Mouse (Mus musculus): Measurements from ENCODE around the gene Prr19.
"Not testable (repeated sequence)": the region's sequence is repeated elsewhere in the genome, so short reads cannot be mapped to it uniquely, and the experiment has no call there.

Gene Prr19

DNA sequence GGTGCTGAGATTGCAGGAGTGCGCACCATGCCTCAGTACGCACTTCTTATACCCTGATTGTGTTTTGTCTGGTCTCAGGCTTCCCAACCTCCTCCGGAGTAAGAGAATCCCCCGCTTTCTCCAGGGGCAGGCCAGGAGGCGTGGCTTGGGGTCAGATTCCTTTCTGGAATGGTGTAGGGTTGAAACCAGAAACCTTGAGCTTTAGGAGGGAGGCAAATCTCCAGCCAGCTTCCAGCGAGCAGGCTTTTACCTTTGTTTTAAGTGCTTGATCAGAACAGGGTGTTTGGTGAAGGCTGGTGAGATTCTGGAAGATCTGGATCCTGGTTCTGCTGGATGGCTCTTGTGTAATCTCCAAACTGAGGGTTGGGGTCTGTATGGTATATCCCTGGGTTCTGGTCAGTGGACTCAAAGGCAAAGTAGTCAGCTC, 20.9 kb downstream of the Prr19 start:
- no peak for DNase-seq (ENCODE audit: low spot score)

- no peak for DNase-seq (ENCODE audit: low spot score)
Observed at GRCm38 (mm10) chr7:25323219-25323618, 22.0 kb downstream of the Prr19 start.

DNA sequence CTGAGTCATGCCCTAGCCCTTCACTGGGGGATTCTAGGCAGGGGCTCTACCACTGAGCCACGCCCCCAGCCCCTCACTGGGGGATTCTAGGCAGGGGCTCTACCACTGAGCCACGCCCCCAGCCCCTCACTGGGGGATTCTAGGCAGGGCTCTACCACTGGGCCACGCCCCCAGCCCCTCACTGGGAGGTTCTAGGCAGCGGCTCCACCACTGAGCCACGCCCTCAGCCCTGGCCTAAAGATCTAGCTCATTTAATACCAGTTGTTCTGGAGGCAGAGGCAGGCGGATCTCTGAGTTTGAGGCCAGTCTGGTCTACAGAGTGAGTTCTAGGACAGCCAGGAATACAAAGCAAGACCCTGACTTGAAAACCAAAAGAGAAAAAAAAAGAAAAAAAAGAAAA, 24.2 kb downstream of the Prr19 start:
- DNase-seq (ENCODE audit: low spot score) = not testable (repeated sequence)

DNA sequence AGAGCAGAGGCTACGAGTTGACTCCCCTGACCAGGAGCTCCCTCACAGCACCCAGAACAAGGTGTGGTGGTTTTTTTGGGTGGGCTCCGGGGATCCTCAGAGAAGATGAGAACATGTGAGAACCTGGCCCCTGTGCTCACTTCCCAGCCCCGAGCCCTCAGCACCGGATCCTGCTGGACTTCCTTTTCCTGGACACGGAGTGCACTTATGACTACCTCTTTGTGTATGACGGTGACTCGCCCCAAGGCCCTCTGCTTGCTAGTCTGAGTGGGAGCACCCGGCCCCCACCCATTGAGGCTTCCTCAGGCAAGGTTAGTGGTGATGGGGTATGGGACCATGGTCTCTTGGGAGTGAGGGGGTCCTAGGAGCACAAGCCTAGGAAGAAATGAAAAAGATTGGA, 25.0 kb downstream of the Prr19 start:
- DNase-seq (ENCODE audit: low spot score) = no peak

GRCm38 (mm10) chr7:25333596-25334307, 32.5 kb downstream of the Prr19 start:
- DNase-seq (ENCODE audit: low spot score) = peak; percentile 50

GRCm38 (mm10) chr7:25334472-25334871, 33.3 kb downstream of the Prr19 start:
- DNase-seq (ENCODE audit: low spot score) = no peak

DNA sequence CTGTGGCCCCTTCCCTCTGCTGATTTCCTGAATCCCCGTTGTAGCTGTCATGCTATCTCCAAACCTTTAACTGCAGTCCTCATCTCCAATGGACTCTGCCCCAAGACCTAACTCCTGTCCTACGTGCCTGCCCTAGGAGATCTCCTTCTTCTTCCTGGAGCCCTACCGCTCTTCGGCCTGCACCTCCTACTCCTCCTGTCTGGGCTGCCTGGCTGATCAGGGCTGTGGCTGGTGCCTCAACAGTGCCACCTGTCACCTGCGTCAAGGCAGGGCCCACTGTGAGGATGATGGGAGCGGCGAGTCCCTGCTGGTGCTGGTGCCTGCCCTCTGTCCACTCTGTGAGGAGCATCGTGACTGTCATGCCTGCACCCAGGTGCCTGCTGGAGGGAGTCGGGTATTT, 38.1 kb downstream of the Prr19 start:
- no peak for DNase-seq (ENCODE audit: low spot score)

DNA sequence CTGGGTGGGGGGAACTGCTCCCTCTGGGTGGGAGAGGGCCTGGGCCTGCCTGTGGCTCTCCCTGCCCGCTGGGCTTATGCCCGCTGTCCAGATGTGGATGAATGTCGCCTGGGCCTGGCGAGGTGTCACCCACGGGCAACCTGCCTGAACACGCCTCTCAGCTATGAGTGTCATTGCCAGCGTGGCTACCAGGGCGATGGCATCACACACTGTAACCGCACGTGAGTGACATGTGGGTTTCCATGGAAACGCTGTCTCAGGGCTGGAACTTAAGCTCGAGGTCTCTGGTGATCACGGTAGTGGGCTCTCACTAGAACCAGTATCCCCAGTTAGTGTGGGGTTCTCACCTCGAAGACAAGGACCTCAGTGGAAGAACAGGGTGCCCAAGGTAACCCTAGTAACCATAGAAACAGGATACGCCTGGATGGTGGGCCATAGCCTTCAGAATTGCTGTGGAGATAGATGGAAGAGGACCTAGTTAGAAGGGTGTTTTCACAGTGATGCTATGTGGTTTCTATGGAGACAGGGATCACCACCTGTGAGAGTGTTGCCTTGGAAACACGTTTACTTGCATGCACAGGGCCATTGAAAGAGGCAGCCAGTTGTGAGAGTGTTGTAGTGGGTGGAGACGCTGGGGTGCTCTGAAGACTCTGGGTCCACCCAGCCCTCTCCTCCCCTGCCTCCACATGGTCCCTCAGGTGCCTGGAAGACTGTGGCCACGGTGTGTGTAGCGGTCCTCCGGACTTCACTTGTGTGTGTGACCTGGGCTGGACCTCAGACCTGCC, 40.0 kb downstream of the Prr19 start:
- peak; percentile 26 for DNase-seq (ENCODE audit: low spot score)

DNA sequence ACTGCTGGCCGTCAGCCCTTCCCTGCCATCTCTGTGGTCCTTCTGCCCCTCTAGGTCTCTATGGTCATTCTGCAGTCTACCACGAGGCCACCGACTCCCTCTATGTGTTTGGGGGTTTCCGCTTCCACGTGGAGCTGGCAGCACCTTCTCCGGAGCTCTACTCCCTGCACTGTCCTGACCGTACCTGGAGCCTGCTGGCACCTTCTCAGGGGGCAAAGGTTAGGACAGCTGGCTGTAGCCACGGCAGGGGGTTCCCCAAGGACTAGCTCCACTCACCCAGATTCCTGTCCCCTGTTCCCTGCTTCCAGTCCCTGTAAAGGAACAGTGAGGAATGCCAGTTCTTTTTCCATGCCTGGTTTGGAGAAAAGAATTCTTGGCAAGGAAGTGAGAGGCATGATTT, 47.6 kb downstream of the Prr19 start:
- no peak for DNase-seq (ENCODE audit: low spot score)

Measured in layer of hippocampus, adult 9-10 months (tissue).